Mouse (Mus musculus) forebrain, embryonic 16.5 days (tissue): ENCODE measurements around the gene Stk31. TPM values are rescaled to one million over a fixed set of nuclear protein-coding genes. Genes with fewer than 3 reads are reported as not detected.

ENCODE experiments used
- ATAC-seq: fragments of 200-750 bp; cut with Nextera tagmentation; 2 replicates; pipeline ENCODE4 v1.8.0; 2017; ENCODE audit warnings: mild to moderate bottlenecking, moderate library complexity
- H3K27ac ChIP-seq: fragments of 300-500 bp; sonication (generic); 2 replicates; pipeline ENCODE4 v1.5.1; 2014; ENCODE audit warnings: low read length, control low read depth
- H3K27me3 ChIP-seq: fragments of 300-500 bp; sonication (generic); replicated peaks from 2 replicates; pipeline ENCODE4 v1.6.1; 2014; ENCODE audit warnings: low read length; ENCODE audit not compliant: control insufficient read depth, insufficient read depth
- H3K36me3 ChIP-seq: fragments of 300-500 bp; sonication (generic); 2 replicates; pipeline ENCODE4 v1.6.1; 2014; ENCODE audit not compliant: control insufficient read depth, insufficient read depth
- H3K4me1 ChIP-seq: fragments of 300-500 bp; sonication (generic); replicated peaks from 2 replicates; pipeline ENCODE4 v1.6.1; 2014; ENCODE audit warnings: low read length; ENCODE audit not compliant: control insufficient read depth, insufficient read depth
- H3K4me2 ChIP-seq: fragments of 300-500 bp; sonication (generic); 2 replicates; pipeline ENCODE4 v1.6.1; 2014; ENCODE audit warnings: mild to moderate bottlenecking, low read length, control low read depth
- H3K4me3 ChIP-seq: fragments of 300-500 bp; sonication (generic); replicated peaks from 2 replicates; pipeline ENCODE4 v1.5.1; 2014; ENCODE audit warnings: mild to moderate bottlenecking, low read length, control low read depth
- H3K9ac ChIP-seq: fragments of 300-500 bp; sonication (generic); replicated peaks from 2 replicates; pipeline ENCODE4 v1.6.1; 2014; ENCODE audit warnings: low read depth, low read length, control low read depth
- H3K9me3 ChIP-seq: fragments of 300-500 bp; sonication (generic); 2 replicates; pipeline ENCODE4 v1.6.1; 2016; ENCODE audit warnings: low read length; ENCODE audit not compliant: control insufficient read depth
- WGBS: fragments of 180-500 bp; shearing (Covaris S2); extraction: QIAGEN DNeasy Blood & Tissue Kit; methylation state at CpG from one replicate; pipeline ENCODE4 v1.1.7; 2014; 5-methylcytosine and 5-hydroxymethylcytosine counted together
- polyA plus RNA-seq: library from polyadenylated mRNA; unstranded; fragments of >200 nt; fragmentation: Nextera tagmentation; extraction: Ambion mirVana; gene quantifications from 2 replicates; pipeline ENCODE4 v1.2.1, GENCODE M21; 2015

Stk31 gene
- not detected in 2 replicates for polyA plus RNA-seq

DNA sequence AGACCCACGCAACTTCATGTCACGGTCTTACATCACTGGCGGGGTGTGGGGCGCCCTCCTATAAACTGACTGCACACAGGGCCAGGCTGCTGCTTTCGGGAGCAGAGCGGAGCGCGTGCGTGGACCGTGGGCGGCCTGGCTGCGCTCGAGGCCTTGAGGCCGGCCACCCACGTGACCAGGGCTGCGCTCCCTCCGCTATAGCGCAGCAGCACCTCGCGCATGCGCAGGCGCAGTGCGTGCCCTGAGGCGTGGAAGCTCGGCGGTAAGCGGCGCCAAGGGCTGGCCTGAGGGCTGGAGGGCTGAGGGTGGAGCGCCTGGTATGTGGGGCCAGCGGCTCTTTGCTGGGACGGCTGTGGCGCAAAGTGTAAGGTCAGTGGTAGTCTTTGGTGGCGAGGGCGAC, at the start of gene Stk31:
TSS of gene Stk31 (plus strand) at position 289 of the 400 bp plus-strand sequence.
- no peak within 1 kb of the TSS for H3K4me2 ChIP-seq
- no peak within 1 kb of the TSS for H3K27ac ChIP-seq
- no peaks in the 10 kb centered on the region for H3K4me1 ChIP-seq
- H3K36me3 ChIP-seq: no peaks in the 10 kb centered on the region
- WGBS: 90% methylated on average over 34 of the region's 34 CpGs
- no peak within 1 kb of the TSS for H3K9ac ChIP-seq
- H3K9me3 ChIP-seq: no peaks in the 10 kb centered on the region
- ATAC-seq: no peak
- H3K27me3 ChIP-seq: no peaks in the 10 kb centered on the region
- H3K4me3 ChIP-seq: no peak within 1 kb of the TSS

DNA sequence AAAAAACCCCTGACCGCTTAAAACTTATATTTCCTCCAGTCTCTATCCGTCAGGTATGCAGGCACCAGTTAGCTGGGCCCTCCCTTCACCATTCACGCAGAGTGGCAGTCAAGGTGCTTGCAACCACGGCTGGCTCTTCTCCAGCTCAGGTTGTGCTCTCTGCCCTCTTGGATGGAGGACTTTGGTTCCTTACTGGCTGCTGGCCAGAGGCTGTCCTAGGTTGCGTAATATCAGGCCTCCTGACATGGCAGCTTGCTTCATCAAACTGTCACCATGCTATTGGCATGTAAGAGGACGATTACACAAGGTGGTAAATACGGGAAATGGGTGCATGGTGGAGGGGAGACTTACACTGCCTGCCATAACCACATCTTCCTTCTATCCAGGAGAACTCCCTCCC, 45.6 kb upstream of the Stk31 start:
- Histone ChIP-seq H3K4me3 (no peak overlapping the region), H3K9me3 (no peaks in the 10 kb centered on the region), H3K4me1 (no peaks in the 10 kb centered on the region), H3K27me3 (no peaks in the 10 kb centered on the region), H3K36me3 (no peaks in the 10 kb centered on the region), H3K27ac (no peak overlapping the region), H3K4me2 (no peak overlapping the region), H3K9ac (no peak overlapping the region)
- 92% methylated on average over 7 of the region's 7 CpGs for WGBS
- no peak for ATAC-seq

DNA sequence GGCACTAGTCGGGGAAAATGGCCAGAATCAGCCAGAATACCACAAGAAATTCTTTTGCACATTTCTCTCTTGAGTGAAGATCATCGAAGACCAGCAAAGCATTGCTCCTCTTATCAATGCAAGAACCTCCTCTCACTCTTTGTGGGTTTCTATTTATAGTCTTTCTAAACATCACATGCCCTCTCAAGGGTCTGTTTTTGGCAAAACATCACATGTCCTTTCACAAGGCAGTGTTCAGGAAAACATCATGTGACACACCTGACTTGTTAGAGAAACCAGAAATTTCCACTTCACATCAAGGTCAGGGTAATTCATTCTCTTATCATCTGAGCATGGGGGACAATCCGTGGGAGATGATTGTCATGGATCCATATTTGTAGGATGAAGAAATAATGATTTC, 40.8 kb upstream of the Stk31 start:
- Histone ChIP-seq H3K27me3 (no peaks in the 10 kb centered on the region), H3K9ac (no peak overlapping the region), H3K4me2 (no peak overlapping the region), H3K36me3 (no peaks in the 10 kb centered on the region), H3K4me1 (no peaks in the 10 kb centered on the region), H3K9me3 (no peaks in the 10 kb centered on the region), H3K27ac (no peak overlapping the region), H3K4me3 (no peak overlapping the region)
- ATAC-seq: no peak
- 94% methylated on average over 3 of the region's 3 CpGs for WGBS

DNA sequence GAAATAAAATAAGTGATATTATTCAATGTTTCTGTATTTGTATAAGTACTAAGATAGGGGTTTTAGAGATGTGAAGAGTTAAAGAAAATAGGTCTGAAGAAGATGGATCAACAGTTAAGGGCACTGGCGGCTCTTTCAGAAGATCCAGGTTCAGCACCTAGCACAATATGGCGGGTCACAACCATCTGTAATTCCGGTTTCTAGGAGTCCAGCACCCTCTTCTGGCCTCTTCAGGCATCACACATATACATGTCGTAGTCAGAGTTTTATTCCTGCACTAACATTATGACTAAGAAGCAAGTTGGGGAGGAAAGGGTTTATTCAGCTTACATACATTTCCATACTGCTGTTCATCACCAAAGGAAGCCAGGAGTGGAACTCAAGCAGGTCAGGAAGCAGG, 40.2 kb upstream of the Stk31 start:
- Histone ChIP-seq H3K36me3 (no peaks in the 10 kb centered on the region), H3K27ac (no peak overlapping the region), H3K27me3 (no peaks in the 10 kb centered on the region), H3K4me1 (no peaks in the 10 kb centered on the region), H3K9ac (no peak overlapping the region), H3K4me2 (no peak overlapping the region), H3K9me3 (no peaks in the 10 kb centered on the region), H3K4me3 (no peak overlapping the region)
- WGBS: 73% methylated on average over 4 of the region's 4 CpGs
- ATAC-seq: no peak

DNA sequence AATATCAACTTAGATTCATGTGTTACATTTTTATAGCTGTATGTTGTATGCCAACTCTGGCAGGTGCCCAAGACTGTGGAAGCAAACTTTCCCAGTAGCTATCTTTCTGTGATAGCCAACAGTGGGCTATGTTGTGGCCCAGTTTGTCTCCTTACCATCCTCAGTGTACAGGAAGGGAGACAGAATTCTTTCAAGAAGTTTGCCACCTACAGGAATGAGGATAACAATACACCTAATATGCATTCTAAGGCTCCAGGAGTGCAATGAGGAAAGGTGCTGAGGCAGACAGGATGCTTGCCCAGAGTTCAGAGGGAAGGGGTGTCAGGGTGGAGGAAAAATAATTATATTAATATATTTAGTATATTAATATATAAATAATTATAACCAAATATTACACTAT, 35.0 kb upstream of the Stk31 start:
- no peak overlapping the region for H3K9ac ChIP-seq
- H3K4me3 ChIP-seq: no peak overlapping the region
- ATAC-seq: no peak
- no peaks in the 10 kb centered on the region for H3K36me3 ChIP-seq
- H3K4me1 ChIP-seq: no peaks in the 10 kb centered on the region
- no peak overlapping the region for H3K27ac ChIP-seq
- H3K4me2 ChIP-seq: no peak overlapping the region
- H3K9me3 ChIP-seq: no peaks in the 10 kb centered on the region
- no peaks in the 10 kb centered on the region for H3K27me3 ChIP-seq

GRCm38 (mm10) chr6:49367159-49368054, 28.0 kb upstream of the Stk31 start, which contains the start of gene Fam221a:
TSS of gene Fam221a (plus strand) at chr6:49367739.
- Histone ChIP-seq H3K36me3 (no peaks in the 10 kb centered on the region), H3K4me3 (peak within 1 kb of the TSS; percentile 71)

DNA sequence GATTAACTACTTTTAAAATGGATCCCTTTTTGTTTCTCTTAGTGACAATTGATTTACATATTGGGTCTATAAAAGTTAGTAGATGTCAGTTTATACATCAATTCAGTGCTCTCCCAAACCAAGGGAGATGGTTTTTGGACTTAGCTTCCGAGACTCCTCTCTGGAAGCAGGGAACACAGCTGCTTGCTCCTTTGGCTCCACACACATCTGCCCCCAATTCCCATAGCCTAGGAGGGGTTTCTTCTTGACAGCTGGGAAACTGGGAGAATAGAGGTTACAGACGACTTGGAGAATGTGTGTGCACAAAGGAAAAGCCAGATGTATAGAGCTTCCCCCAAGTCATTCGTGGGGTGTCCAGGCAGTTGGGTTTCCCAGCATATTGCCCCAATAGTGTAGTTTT, 27.2 kb upstream of the Stk31 start:
- peak overlapping the region; percentile 72 for H3K9ac ChIP-seq
- WGBS: 36% methylated on average over 3 of the region's 3 CpGs
- no peaks in the 10 kb centered on the region for H3K27me3 ChIP-seq
- peak overlapping the region; percentile 96 for H3K4me2 ChIP-seq
- H3K4me3 ChIP-seq: peak overlapping the region; percentile 71
- H3K36me3 ChIP-seq: no peaks in the 10 kb centered on the region
- H3K27ac ChIP-seq: no peak overlapping the region
- no peak for ATAC-seq
- H3K9me3 ChIP-seq: no peaks in the 10 kb centered on the region
- peaks cover 6% of the 10 kb centered on the region for H3K4me1 ChIP-seq

More at GRCm38 (mm10) chr6:49367159-49368054, 28.0 kb upstream of the Stk31 start, which contains the start of gene Fam221a:
- H3K27ac ChIP-seq: 0 out of 2 replicates have a peak within 1 kb of the TSS, but pooled peaks have one; percentile 9
- WGBS: 4% methylated on average over 41 of the region's 49 CpGs
- peak within 1 kb of the TSS; percentile 96 for H3K4me2 ChIP-seq
- H3K4me1 ChIP-seq: peaks cover 6% of the 10 kb centered on the region
- H3K27me3 ChIP-seq: no peaks in the 10 kb centered on the region
- peak within 1 kb of the TSS; percentile 72 for H3K9ac ChIP-seq
- no peaks in the 10 kb centered on the region for H3K9me3 ChIP-seq
- ATAC-seq: peak; percentile 96

DNA sequence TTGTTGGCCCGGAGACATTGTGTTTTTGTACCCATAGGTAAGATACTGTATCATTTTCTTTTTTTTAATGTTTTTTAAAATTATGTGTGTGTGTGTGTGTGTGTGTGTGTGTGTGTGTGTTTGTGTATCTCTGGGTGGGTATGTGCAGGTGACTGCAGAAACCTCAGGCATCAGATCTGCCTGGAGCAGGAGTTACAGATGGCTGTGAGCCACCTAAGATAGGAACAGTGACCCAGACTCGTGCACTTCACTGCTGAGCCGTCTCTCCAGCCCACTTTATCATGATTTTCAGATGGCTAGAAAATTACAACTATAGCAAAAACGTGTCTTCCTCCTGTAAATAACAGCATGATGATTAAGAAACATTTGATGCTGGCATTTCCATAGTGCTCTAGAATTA, 22.7 kb upstream of the Stk31 start:
- Histone ChIP-seq H3K4me1 (peaks cover 6% of the 10 kb centered on the region), H3K9ac (no peak overlapping the region), H3K9me3 (no peaks in the 10 kb centered on the region), H3K4me3 (no peak overlapping the region), H3K27ac (no peak overlapping the region), H3K36me3 (no peaks in the 10 kb centered on the region), H3K4me2 (no peak overlapping the region), H3K27me3 (no peaks in the 10 kb centered on the region)
- ATAC-seq: no peak
- 85% methylated on average over 4 of the region's 4 CpGs for WGBS

- no peak for ATAC-seq
- no peak overlapping the region for H3K9ac ChIP-seq
- H3K4me3 ChIP-seq: no peak overlapping the region
- 62% methylated on average over 2 of the region's 2 CpGs for WGBS
- H3K4me1 ChIP-seq: no peaks in the 10 kb centered on the region
- H3K27me3 ChIP-seq: no peaks in the 10 kb centered on the region
- no peak overlapping the region for H3K27ac ChIP-seq
- H3K4me2 ChIP-seq: no peak overlapping the region
- H3K9me3 ChIP-seq: no peaks in the 10 kb centered on the region
- no peaks in the 10 kb centered on the region for H3K36me3 ChIP-seq
Measured at GRCm38 (mm10) chr6:49373943-49374342, 21.5 kb upstream of the Stk31 start.
